Mouse (Mus musculus): ENCODE results near the gene Magi1. TPM values are rescaled to one million over a fixed set of nuclear protein-coding genes. Genes with fewer than 3 reads are reported as not detected.

Magi1 gene
- total and polyA plus RNA-seq, 2 experiments from 2014 or later, result 23.0 to 36.9 TPM

- Histone ChIP-seq H3K27ac (no peak overlapping the region), H3K4me2 (ENCODE audit: low read depth, low read length) (no peak overlapping the region), H3K4me3 (ENCODE audit: low read length) (no peak overlapping the region), H3K9me3 (ENCODE audit: low read length) (no peaks in the 10 kb centered on the region), H3K36me3 (ENCODE audit: insufficient read depth, low read length) (no peaks in the 10 kb centered on the region), H3K9ac (replicated peaks; ENCODE audit: low read length) (no peak overlapping the region), H3K27me3 (ENCODE audit: insufficient read depth, low read length) (no peaks in the 10 kb centered on the region), H3K4me1 (ENCODE audit: insufficient read depth, low read length) (peaks cover 19% of the 10 kb centered on the region)
- no peak for ATAC-seq
- 70% methylated on average over 9 of the region's 9 CpGs for WGBS
- no peak for TF ChIP-seq CTCF (IDR thresholded peaks at IDR 0.05; ENCODE audit: low read depth)
- DNase-seq (ENCODE audit: low spot score), result no peak
Observed at GRCm38 (mm10) chr6:93822221-93822897, 461.4 kb downstream of the Magi1 start.

GRCm38 (mm10) chr6:93821512-93821911 is 462.2 kb downstream of the Magi1 start:
- H3K27ac ChIP-seq, result peak overlapping the region; percentile 72; the same call in 1 of the 2 replicates
- 25% methylated on average over 7 of the region's 7 CpGs for WGBS
- DNase-seq (ENCODE audit: low spot score), result peak; percentile 38

GRCm38 (mm10) chr6:93819888-93820287 is 463.8 kb downstream of the Magi1 start:
- Histone ChIP-seq H3K9me3 (ENCODE audit: low read length) (no peaks in the 10 kb centered on the region), H3K4me3 (ENCODE audit: low read length) (0 out of 2 replicates have a peak overlapping the region, but pooled peaks have one; percentile 3), H3K27me3 (ENCODE audit: insufficient read depth, low read length) (no peaks in the 10 kb centered on the region), H3K27ac (peak overlapping the region; percentile 72), H3K36me3 (ENCODE audit: insufficient read depth, low read length) (no peaks in the 10 kb centered on the region), H3K4me2 (ENCODE audit: low read depth, low read length) (peak overlapping the region; percentile 40), H3K4me1 (ENCODE audit: insufficient read depth, low read length) (peaks cover 19% of the 10 kb centered on the region), H3K9ac (replicated peaks; ENCODE audit: low read length) (no peak overlapping the region)
- TF ChIP-seq CTCF (IDR thresholded peaks at IDR 0.05; ENCODE audit: low read depth), result no peak
- ATAC-seq (peak; percentile 97), DNase-seq (ENCODE audit: low spot score) (peak; percentile 94)
- WGBS, result 12% methylated on average over 6 of the region's 6 CpGs

More at GRCm38 (mm10) chr6:93821512-93821911, 462.2 kb downstream of the Magi1 start:
- Histone ChIP-seq H3K9ac (replicated peaks; ENCODE audit: low read length) (no peak overlapping the region), H3K4me3 (ENCODE audit: low read length) (no peak overlapping the region), H3K27me3 (ENCODE audit: insufficient read depth, low read length) (no peaks in the 10 kb centered on the region), H3K4me1 (ENCODE audit: insufficient read depth, low read length) (peaks cover 19% of the 10 kb centered on the region), H3K4me2 (ENCODE audit: low read depth, low read length) (no peak overlapping the region), H3K9me3 (ENCODE audit: low read length) (no peaks in the 10 kb centered on the region), H3K36me3 (ENCODE audit: insufficient read depth, low read length) (no peaks in the 10 kb centered on the region)
- no peak for TF ChIP-seq CTCF (IDR thresholded peaks at IDR 0.05; ENCODE audit: low read depth)
- ATAC-seq, result no peak

DNA sequence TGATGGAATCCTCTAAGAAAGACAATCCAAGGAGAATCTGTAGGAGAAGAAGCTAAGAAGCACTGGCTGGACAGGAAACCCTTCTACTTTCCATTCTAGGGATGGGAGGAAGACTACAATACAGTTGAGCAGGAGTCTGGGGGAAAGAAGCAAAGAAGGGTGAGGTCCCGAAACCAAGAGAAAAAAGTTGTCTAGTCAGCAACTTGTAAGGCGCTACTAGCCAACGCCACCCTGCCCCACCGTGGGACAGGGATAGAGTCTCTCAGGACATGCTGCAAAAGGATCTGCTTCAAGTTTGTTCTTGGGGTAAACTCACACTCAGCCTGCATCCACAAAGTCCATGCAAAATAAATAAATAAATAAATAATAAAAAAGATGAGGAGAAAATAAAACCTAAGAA is 464.4 kb downstream of the Magi1 start:
- DNase-seq (ENCODE audit: low spot score), result no peak
- H3K4me2 ChIP-seq (ENCODE audit: low read depth, low read length), result peak overlapping the region; percentile 40
- no peak overlapping the region for H3K9ac ChIP-seq (replicated peaks; ENCODE audit: low read length)
- H3K4me1 ChIP-seq (ENCODE audit: insufficient read depth, low read length), result peaks cover 19% of the 10 kb centered on the region
- no peaks in the 10 kb centered on the region for H3K9me3 ChIP-seq (ENCODE audit: low read length)
- no peak for ATAC-seq
- no peaks in the 10 kb centered on the region for H3K27me3 ChIP-seq (ENCODE audit: insufficient read depth, low read length)
- H3K36me3 ChIP-seq (ENCODE audit: insufficient read depth, low read length), result no peaks in the 10 kb centered on the region
- no peak overlapping the region for H3K4me3 ChIP-seq (ENCODE audit: low read length)
- no peak for TF ChIP-seq CTCF (IDR thresholded peaks at IDR 0.05; ENCODE audit: low read depth)
- 81% methylated on average over 4 of the region's 4 CpGs for WGBS
- peak overlapping the region; percentile 72 for H3K27ac ChIP-seq

DNA sequence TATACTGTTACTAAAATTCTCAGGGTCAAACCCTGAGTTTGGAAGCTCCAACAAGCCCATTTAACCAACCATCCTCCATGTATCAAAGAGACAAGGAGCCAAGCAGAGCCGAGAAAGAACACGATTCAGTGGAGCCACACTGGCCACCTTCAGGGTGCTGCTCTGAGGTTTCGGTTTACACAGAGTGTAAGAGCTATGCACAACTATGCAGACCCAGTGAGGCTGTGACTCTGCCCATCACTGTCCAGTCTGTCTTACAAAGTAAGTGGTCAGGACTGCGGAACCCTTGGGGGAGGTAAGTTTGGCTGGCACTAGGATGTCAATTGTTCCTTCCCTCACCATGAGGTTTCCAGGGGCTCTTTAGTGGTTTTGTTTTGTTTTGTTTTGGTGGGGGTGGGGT is 465.2 kb downstream of the Magi1 start:
- H3K27ac ChIP-seq, result no peak overlapping the region
- H3K9ac ChIP-seq (replicated peaks; ENCODE audit: low read length), result no peak overlapping the region
- DNase-seq (ENCODE audit: low spot score), result no peak
- no peaks in the 10 kb centered on the region for H3K9me3 ChIP-seq (ENCODE audit: low read length)
- H3K4me1 ChIP-seq (ENCODE audit: insufficient read depth, low read length), result peaks cover 19% of the 10 kb centered on the region
- no peak for TF ChIP-seq CTCF (IDR thresholded peaks at IDR 0.05; ENCODE audit: low read depth)
- no peaks in the 10 kb centered on the region for H3K36me3 ChIP-seq (ENCODE audit: insufficient read depth, low read length)
- 74% methylated on average over 4 of the region's 4 CpGs for WGBS
- H3K4me2 ChIP-seq (ENCODE audit: low read depth, low read length), result no peak overlapping the region
- H3K27me3 ChIP-seq (ENCODE audit: insufficient read depth, low read length), result no peaks in the 10 kb centered on the region
- no peak overlapping the region for H3K4me3 ChIP-seq (ENCODE audit: low read length)
- no peak for ATAC-seq

GRCm38 (mm10) chr6:93805407-93805936 is 478.2 kb downstream of the Magi1 start:
- Histone ChIP-seq H3K4me2 (ENCODE audit: low read depth, low read length) (no peak overlapping the region), H3K4me1 (ENCODE audit: insufficient read depth, low read length) (no peaks in the 10 kb centered on the region), H3K4me3 (ENCODE audit: low read length) (no peak overlapping the region), H3K27me3 (ENCODE audit: insufficient read depth, low read length) (no peaks in the 10 kb centered on the region), H3K36me3 (ENCODE audit: insufficient read depth, low read length) (no peaks in the 10 kb centered on the region), H3K9me3 (ENCODE audit: low read length) (no peaks in the 10 kb centered on the region), H3K27ac (no peak overlapping the region), H3K9ac (replicated peaks; ENCODE audit: low read length) (no peak overlapping the region)
- DNase-seq (ENCODE audit: low spot score) (no peak), ATAC-seq (no peak)
- no peak for TF ChIP-seq CTCF (IDR thresholded peaks at IDR 0.05; ENCODE audit: low read depth)
- WGBS, result 66% methylated on average over 5 of the region's 5 CpGs

GRCm38 (mm10) chr6:93802390-93802789 is 481.3 kb downstream of the Magi1 start:
- Histone ChIP-seq H3K4me1 (ENCODE audit: insufficient read depth, low read length) (no peaks in the 10 kb centered on the region), H3K4me2 (ENCODE audit: low read depth, low read length) (no peak overlapping the region), H3K27me3 (ENCODE audit: insufficient read depth, low read length) (no peaks in the 10 kb centered on the region), H3K4me3 (ENCODE audit: low read length) (no peak overlapping the region), H3K9me3 (ENCODE audit: low read length) (no peaks in the 10 kb centered on the region), H3K9ac (replicated peaks; ENCODE audit: low read length) (no peak overlapping the region), H3K27ac (no peak overlapping the region), H3K36me3 (ENCODE audit: insufficient read depth, low read length) (no peaks in the 10 kb centered on the region)
- TF ChIP-seq CTCF (IDR thresholded peaks at IDR 0.05; ENCODE audit: low read depth), result no peak
- DNase-seq (ENCODE audit: low spot score) (no peak), ATAC-seq (no peak)
- 37% methylated on average over 4 of the region's 4 CpGs for WGBS

Data from hindbrain, postnatal 0 days (tissue).